Mouse (Mus musculus): Measurements from ENCODE around the gene Itgav.
A peak's percentile ranks its signal among the peaks of the same experiment; 100 is the strongest.
"Not testable (repeated sequence)": the region's sequence is repeated elsewhere in the genome, so short reads cannot be mapped to it uniquely, and the experiment has no call there.

The Itgav gene

GRCm38 (mm10) chr2:83713281-83713680 is 10.9 kb upstream of the Itgav start:
- DNase-seq (ENCODE audit: low spot score), result not testable (repeated sequence)

- DNase-seq (ENCODE audit: low spot score), result no peak
Observed at GRCm38 (mm10) chr2:83713946-83714345, 10.3 kb upstream of the Itgav start.

DNA sequence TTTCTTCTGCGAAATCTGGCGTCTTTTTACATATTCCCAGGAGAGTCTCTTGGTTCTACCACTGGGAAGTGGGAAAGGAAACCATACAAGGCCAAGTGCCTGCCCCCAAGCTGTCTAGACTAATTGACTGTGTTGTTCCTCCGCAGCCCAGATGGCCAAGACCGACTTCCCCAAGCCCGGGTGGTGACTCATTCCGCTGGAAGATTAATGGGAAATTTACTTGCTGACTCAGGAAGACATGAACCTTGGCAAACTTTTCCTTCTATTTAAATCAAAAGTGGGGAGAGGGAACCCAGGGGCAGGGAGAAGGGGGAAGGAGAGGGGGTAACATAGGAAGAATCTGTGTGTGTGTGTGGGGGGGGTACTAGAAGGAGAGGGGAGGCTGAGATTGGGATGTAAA is 9.4 kb upstream of the Itgav start:
- no peak for DNase-seq (ENCODE audit: low spot score)

- no peak for DNase-seq (ENCODE audit: low spot score)
Observed at GRCm38 (mm10) chr2:83718341-83718740, 5.9 kb upstream of the Itgav start.

DNA sequence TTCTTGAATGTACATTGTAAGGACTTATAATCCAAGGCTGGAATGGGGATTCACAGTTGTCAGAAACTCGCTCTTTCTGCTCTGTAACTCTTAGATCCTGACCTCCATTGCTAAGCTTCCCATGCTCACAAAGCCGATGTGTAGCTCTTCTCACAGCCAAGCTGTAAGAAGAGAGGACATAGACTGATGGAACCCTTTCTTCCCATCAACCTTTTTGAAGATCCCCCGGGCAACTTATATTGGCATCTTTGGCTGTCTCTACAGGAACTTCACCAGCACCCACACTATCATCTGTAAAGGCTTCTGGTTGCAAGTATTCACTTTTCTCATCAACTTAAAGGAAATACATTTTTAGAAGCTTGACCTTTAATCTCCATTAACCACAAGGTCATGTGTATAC is 2.6 kb upstream of the Itgav start:
- DNase-seq (ENCODE audit: low spot score), result no peak

DNA sequence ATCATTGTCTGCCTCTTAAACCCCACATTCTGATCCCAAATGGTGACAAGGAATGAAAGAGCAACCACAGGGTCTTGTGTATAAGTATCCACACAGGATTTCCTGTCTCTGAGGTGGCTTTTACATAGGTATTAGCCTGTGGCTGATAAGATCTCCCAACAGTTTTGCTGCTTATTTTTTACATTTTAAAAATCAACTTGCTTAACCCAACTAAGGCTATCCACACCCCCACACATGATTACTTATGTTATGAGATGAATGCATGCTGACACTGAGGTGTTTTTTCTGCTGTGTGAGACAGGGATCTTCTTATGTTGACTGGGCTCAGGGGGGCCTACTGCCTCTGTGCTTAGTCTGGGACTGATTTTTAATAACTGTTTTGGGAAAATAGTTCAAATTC is 1.3 kb upstream of the Itgav start:
- no peak for DNase-seq (ENCODE audit: low spot score)

DNA sequence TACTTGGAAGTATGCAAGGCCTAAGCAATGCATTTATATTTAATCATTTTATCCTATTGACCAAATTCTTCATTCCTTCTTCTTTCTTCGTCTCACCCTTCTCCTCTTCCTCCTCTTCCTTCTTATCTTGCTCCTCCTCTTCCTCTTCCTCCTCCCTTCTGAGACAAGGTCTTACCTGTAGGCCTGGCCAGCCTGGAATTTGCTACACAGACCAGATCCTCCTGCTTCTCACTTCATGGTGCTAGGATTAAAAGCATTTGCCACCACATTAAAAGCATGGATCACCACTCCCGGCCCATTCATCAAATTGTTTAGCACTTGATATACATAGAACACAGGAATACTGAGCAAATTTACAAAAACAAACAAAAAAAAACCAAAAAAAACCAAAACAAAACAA is 851 bp upstream of the Itgav start:
- no peak for DNase-seq (ENCODE audit: low spot score)

- peak; percentile 28 for DNase-seq (ENCODE audit: low spot score)
Observed at GRCm38 (mm10) chr2:83724827-83725730, 882 bp downstream of the Itgav start.

GRCm38 (mm10) chr2:83725796-83726195 is 1.6 kb downstream of the Itgav start:
- no peak for DNase-seq (ENCODE audit: low spot score)

DNA sequence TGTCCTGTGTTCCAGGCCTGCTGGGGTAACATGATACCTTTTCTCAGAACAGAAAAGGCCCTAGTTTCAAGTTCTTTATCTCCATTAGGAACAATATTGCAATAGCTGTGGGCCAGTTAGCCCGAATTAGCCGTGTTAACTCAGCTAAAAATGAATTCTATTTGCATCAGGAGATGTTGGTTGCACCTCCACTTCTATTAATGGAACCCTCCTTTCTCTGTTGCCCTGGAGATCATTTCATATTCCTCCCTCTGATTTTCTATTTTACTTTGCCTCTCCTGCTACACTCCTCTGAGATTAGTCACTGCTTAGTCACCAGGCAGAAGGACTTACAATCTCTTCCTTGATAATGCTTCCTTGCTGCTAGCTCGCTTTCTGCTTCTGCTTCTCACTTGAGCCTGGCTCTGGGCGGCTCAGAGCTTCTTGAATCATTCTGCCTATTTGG is 4.1 kb downstream of the Itgav start:
- no peak for DNase-seq (ENCODE audit: low spot score)

GRCm38 (mm10) chr2:83729339-83729738 is 5.1 kb downstream of the Itgav start:
- no peak for DNase-seq (ENCODE audit: low spot score)

DNA sequence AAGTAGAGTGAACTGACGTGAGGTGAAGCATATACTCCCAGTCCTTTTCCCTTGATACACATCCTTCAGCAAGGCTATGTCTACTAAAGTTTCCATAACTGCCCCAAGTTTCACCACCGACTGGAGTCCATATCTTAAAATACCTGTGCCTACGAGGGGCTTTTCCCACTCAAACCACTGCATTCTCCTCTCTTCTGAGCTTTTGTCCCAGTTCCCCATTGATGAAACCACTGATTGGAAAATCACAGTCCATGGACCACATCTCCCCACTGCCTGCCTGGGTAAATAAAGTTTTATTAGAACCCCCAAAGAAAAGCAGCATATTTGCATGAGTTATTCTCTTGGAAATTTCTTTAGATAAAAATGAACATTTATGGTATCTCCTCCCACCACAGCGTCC is 8.7 kb downstream of the Itgav start:
- no peak for DNase-seq (ENCODE audit: low spot score)

GRCm38 (mm10) chr2:83733981-83734393 is 9.8 kb downstream of the Itgav start:
- no peak for DNase-seq (ENCODE audit: low spot score)

GRCm38 (mm10) chr2:83735276-83735675 is 11.1 kb downstream of the Itgav start:
- no peak for DNase-seq (ENCODE audit: low spot score)

DNA sequence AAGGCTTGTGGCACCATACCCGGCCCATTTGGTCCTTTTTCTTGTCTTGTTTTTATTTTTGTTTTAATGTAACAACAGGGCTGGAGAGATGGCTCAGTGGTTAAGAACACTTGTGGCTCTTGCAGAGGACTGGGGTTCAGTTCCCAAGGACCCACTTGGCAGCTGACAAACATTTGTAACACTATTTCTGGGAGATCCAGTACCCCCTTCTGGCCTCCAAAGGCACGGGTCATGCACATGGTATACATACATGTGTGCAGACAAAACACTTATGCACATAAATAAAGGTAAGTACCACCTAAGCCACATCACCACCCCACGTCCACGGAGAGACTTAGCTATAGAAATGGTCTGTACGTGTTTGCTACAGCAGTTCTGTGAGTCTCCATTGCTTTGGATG is 12.6 kb downstream of the Itgav start:
- DNase-seq (ENCODE audit: low spot score), result no peak

DNA sequence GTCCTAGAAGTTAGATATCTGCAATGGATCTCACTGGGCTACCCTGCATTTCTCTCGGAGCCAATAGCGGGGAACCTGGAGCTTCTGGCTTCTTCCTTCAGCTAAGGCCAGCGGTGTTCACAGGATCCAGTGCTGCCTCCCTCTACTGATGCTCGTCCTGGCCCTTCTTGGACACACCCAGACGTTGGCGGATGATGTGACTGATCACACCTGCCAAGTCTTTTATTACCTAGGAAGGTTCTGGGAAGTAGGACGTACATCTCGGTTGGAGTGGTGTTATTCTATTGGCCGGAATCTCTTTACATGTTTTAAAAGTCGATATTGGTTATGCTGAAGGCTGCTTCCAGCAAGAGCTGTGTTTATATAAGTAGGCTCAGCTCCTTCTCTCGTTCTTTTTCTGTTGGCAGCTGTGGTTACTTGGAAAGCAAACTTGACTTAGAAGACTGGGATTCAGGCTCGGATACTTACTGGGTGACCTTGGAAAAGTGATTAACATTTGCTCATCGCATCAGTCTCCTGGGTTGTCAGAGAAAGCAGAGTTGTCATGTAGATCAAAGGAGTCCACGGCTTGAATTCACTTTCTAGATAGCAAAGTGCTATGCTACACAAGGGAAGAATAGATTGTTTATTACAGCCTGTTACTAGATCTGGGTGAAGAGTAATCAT is 14.5 kb downstream of the Itgav start:
- no peak for DNase-seq (ENCODE audit: low spot score)

GRCm38 (mm10) chr2:83739461-83740124 is 15.4 kb downstream of the Itgav start:
- no peak for DNase-seq (ENCODE audit: low spot score)

DNA sequence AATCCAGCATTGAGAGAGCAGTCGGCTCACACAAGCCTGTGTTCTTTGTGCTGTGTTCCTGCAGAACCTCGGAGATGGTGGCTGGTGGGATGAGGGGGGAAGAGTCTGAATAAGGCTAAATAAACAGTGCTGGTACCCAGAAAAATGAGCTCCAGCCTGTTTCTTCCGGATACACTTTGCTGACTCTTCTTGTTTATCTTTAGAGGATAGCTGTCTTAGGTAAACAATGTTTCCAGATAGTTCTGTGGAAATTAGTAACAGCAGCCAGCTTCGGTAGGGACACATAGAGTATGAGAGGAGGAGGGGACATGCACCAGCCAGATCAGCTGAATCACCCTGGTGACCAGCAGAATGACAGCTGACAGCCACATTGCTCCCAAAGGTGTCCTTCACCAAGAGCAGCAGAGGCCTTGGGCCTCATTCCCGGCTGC is 16.4 kb downstream of the Itgav start:
- no peak for DNase-seq (ENCODE audit: low spot score)

DNA sequence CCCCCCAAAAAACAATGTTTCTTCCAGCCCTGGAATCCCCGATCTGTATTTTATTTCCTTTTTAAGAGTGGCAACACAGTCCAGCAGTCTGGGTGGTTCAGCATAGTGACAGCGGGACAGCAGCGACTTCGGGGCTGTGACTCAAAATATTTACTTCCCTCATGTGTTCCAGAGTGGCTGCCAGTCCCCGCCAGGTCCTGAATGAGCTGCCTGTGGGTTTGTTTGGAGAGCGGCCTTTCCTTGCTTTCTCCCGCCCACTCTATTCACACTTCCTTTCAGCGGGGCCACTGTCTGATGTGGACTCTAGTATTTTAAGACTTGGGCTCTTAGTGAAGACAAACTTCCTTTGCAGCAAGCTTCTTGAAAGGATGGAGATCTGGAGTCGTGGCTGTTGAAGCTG is 18.0 kb downstream of the Itgav start:
- DNase-seq (ENCODE audit: low spot score), result no peak

DNA sequence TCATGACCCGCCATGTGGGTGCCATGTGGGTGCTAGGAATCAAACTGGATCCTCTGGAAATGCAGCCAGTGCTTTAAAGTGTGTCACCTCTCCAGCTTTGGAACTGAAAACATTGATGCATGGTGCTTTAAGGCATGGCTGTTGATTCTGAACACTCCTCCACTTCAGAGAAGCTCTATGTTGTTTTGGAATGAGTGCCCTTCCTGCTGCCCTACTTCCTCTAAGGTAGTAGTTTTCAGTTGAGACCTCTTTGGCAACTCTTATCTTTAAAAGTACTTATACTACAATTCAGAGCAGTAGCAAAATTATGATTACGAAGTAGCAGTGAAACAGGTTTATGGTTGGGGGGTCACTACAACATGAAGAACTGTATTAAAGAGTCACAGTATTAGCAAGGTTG is 18.6 kb downstream of the Itgav start:
- DNase-seq (ENCODE audit: low spot score), result no peak

- DNase-seq (ENCODE audit: low spot score), result no peak
Observed at GRCm38 (mm10) chr2:83744276-83744952, 20.2 kb downstream of the Itgav start.

- DNase-seq (ENCODE audit: low spot score), result no peak
Observed at GRCm38 (mm10) chr2:83745257-83745656, 21.1 kb downstream of the Itgav start.

Measured in T-cell, adult 2 months (primary cell).